Mouse (Mus musculus): ENCODE data around the gene Msh5. TPM values are rescaled to one million over a fixed set of nuclear protein-coding genes. Genes with fewer than 3 reads are reported as not detected.

Msh5 gene
- polyA plus RNA-seq, 1 experiment: 2.2 TPM

DNA sequence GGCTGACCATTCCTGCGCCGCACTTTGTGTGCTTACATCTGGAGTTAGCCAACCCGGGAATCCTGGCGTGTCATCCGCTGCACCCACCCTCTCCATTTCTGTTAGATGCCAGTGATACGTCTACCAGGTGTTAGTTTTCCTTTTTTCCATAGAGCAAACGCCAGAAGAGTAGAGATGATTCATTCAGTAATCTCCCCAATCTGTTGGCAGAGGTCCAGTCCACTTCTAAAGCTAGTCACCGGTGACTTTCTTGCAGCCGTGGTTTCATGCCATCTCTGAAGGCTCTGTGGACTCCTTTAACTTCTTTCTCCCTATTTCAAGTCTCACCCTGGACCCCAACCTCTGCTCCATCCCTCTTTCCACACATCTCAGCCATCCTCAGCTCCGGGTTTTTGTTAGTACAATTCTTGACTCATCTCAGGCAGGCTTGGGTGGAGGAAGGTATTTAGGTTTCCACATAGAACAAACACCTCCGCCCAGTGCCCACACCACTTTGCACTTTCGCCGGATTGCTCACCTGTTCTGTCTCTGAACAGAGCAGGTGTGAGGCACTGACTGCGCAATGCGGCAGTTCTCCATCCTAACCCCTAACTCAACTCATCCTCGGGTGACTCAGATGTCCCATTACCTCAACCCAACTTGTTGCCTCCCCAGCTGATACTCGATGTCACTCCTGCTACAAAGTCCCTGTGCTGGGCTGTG is 21.8 kb upstream of the Msh5 start:
- peaks cover 15% of the 10 kb centered on the region for H3K4me1 ChIP-seq (ENCODE audit: control insufficient read depth, insufficient read depth, insufficient read length, low read length)
- no peak overlapping the region for H3K27ac ChIP-seq (ENCODE audit: insufficient read depth, low read depth, low read length)
- H3K27me3 ChIP-seq (ENCODE audit: control insufficient read depth, insufficient read depth, low read length): no peaks in the 10 kb centered on the region; the same call in 1 of the 2 replicates
- no peaks in the 10 kb centered on the region for H3K36me3 ChIP-seq (ENCODE audit: control insufficient read depth, insufficient read depth, low read length)
- no peak for TF ChIP-seq CTCF (IDR thresholded peaks at IDR 0.05; ENCODE audit: extremely low read depth, insufficient read length, insufficient replicate concordance, low read depth, low read length)
- TF ChIP-seq POLR2A (IDR thresholded peaks at IDR 0.05; ENCODE audit: low read depth, low read length): no peak
- no peak overlapping the region for H3K4me3 ChIP-seq (ENCODE audit: low read depth, low read length)
- WGBS: 37% methylated on average over 17 of the region's 17 CpGs

DNA sequence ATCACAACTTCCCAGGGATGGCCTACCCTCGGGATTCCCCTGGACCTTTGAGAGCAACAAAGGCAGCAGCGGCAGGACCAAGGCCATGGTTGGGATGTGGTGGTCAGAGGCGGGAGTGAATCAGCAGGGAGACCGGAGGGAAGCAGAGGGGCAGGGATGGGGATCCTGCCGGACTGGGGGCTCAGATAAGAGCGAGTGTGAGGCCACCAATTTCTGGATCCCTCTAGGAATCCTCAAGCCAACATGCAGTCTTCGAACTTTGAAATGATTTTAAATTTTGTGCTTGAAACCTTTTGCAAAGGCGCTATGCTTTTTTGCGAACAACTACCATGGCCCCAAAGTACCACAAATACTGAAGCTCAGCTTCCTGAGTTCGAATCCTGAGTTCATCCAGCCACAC is 19.5 kb upstream of the Msh5 start, which contains the start of gene Mpig6b:
TSS of gene Mpig6b (minus strand) at position 101 of the 400 bp plus-strand sequence.
- no peaks in the 10 kb centered on the region; the same call in 1 of the 2 replicates for H3K27me3 ChIP-seq (ENCODE audit: control insufficient read depth, insufficient read depth, low read length)
- H3K4me3 ChIP-seq (ENCODE audit: low read depth, low read length): peak within 1 kb of the TSS; percentile 60
- peak within 1 kb of the TSS; percentile 83 for H3K27ac ChIP-seq (ENCODE audit: insufficient read depth, low read depth, low read length)
- no peaks in the 10 kb centered on the region for H3K36me3 ChIP-seq (ENCODE audit: control insufficient read depth, insufficient read depth, low read length)
- H3K4me1 ChIP-seq (ENCODE audit: control insufficient read depth, insufficient read depth, insufficient read length, low read length): peaks cover 21% of the 10 kb centered on the region
- no peak for TF ChIP-seq POLR2A (IDR thresholded peaks at IDR 0.05; ENCODE audit: low read depth, low read length)
- no peak for TF ChIP-seq CTCF (IDR thresholded peaks at IDR 0.05; ENCODE audit: extremely low read depth, insufficient read length, insufficient replicate concordance, low read depth, low read length)
- WGBS: 78% methylated on average over 10 of the region's 10 CpGs

DNA sequence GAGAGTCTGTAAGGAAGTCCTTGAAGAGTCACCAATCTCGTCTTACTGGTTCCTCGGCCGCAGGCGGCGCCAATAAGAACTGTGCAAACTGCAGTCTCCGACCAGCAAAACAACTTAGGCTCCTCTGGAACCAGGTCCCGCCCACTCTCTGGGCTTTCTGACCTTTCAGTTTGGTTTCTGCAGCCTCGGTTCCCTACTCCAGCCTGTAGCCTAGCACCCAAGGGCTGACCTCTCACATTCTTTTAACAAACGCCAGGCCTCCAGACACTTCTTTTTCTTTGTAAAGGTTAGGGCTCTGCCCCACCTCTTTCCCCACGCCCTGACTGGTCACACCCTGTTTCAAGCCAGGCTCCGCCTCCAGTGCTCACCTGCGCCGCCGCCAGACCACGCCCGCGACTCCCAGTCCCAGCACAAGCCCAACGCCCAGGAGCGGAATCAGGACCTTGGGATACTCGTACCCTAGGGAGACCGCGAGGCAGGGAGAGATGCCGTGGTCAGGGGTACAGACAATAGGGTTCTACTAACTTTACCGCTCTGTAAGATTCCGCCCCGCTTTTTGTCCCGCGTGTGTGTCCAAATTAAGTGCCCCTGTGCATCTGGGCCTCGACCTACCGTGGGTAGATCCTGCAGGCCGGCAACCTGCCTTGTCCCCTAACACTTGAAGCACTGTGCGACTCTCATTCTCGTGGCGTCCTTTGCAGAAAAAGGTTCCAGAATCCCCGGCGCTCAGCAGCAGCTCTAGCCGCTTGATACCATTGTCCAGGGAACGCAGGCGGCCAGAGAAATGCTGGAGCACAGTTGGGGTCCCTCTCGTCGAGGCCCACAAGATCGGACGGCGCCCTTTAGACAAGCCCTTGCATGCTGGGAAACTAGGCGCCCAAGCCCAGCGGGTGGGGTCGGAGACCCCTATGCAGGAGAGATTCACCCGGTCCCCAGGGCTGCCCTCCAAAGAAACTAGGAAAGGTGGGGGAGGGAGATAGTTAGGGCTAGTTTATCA is 18.7 kb upstream of the Msh5 start, which contains the start of gene Ly6g6c:
TSS of gene Ly6g6c (plus strand) at position 438 of the 997 bp plus-strand sequence.
- H3K27ac ChIP-seq (ENCODE audit: insufficient read depth, low read depth, low read length): peak within 1 kb of the TSS; percentile 83
- H3K4me3 ChIP-seq (ENCODE audit: low read depth, low read length): peak within 1 kb of the TSS; percentile 60
- TF ChIP-seq CTCF (IDR thresholded peaks at IDR 0.05; ENCODE audit: extremely low read depth, insufficient read length, insufficient replicate concordance, low read depth, low read length) (no peak), POLR2A (IDR thresholded peaks at IDR 0.05; ENCODE audit: low read depth, low read length) (no peak; the same call in 1 of the 2 replicates)
- no peaks in the 10 kb centered on the region for H3K36me3 ChIP-seq (ENCODE audit: control insufficient read depth, insufficient read depth, low read length)
- H3K27me3 ChIP-seq (ENCODE audit: control insufficient read depth, insufficient read depth, low read length): no peaks in the 10 kb centered on the region; the same call in 1 of the 2 replicates
- 5% methylated on average over 48 of the region's 48 CpGs for WGBS
- peaks cover 25% of the 10 kb centered on the region for H3K4me1 ChIP-seq (ENCODE audit: control insufficient read depth, insufficient read depth, insufficient read length, low read length)

DNA sequence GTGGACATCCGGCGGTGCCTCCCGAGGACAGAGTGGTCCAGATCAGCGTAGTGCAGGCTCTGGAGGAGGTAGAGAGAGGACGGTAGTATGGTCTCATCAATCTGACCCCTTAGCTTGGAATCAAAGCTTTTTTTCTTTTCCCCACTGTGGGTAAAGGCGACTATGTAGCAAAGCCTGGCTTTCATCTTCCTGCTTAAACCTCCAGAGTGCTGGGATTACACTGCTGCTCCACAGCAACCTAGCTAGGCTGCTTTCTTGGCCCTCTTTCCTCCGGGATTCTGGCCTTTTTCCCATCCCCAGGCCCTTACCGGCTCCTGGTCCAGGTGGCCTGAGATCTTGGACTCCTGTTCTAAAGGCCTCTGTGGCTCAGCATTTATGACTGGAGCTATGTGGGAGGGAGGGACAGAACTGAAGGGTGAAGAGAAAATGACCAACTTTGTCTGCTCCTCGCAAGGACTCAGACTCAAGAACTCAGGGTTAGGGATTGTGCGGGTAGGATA is 17.9 kb upstream of the Msh5 start:
- H3K27me3 ChIP-seq (ENCODE audit: control insufficient read depth, insufficient read depth, low read length): no peaks in the 10 kb centered on the region; the same call in 1 of the 2 replicates
- WGBS: 43% methylated on average over 10 of the region's 10 CpGs
- H3K4me1 ChIP-seq (ENCODE audit: control insufficient read depth, insufficient read depth, insufficient read length, low read length): peaks cover 30% of the 10 kb centered on the region
- TF ChIP-seq CTCF (IDR thresholded peaks at IDR 0.05; ENCODE audit: extremely low read depth, insufficient read length, insufficient replicate concordance, low read depth, low read length) (no peak), POLR2A (IDR thresholded peaks at IDR 0.05; ENCODE audit: low read depth, low read length) (no peak)
- H3K27ac ChIP-seq (ENCODE audit: insufficient read depth, low read depth, low read length): peak overlapping the region; percentile 56; the same call in 1 of the 2 replicates
- H3K36me3 ChIP-seq (ENCODE audit: control insufficient read depth, insufficient read depth, low read length): no peaks in the 10 kb centered on the region
- peak overlapping the region; percentile 60 for H3K4me3 ChIP-seq (ENCODE audit: low read depth, low read length)

DNA sequence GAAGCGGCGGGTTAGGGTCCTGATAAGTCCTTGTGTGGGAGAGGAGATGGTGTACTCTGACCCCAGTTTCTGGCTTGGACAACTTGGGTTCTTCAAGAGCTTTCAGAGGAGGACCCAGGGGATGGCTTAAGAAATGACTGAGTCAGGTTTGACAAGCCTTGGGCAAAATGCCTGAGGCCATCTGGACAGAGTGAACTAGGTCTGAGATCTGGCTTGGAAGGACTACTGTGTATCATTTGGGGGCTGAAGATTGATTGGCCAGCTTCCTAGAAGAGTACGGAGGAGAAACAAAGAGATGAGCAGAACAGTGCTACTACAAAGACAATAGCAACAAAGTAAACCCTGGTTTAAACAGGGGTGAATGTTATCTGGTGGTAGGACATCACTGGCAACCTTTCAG is 16.9 kb upstream of the Msh5 start:
- Histone ChIP-seq H3K36me3 (ENCODE audit: control insufficient read depth, insufficient read depth, low read length) (no peaks in the 10 kb centered on the region), H3K27ac (ENCODE audit: insufficient read depth, low read depth, low read length) (no peak overlapping the region), H3K4me3 (ENCODE audit: low read depth, low read length) (no peak overlapping the region), H3K27me3 (ENCODE audit: control insufficient read depth, insufficient read depth, low read length) (no peaks in the 10 kb centered on the region; the same call in 1 of the 2 replicates), H3K4me1 (ENCODE audit: control insufficient read depth, insufficient read depth, insufficient read length, low read length) (peaks cover 36% of the 10 kb centered on the region)
- WGBS: 92% methylated on average over 3 of the region's 3 CpGs
- no peak for TF ChIP-seq CTCF (IDR thresholded peaks at IDR 0.05; ENCODE audit: extremely low read depth, insufficient read length, insufficient replicate concordance, low read depth, low read length)
- TF ChIP-seq POLR2A (IDR thresholded peaks at IDR 0.05; ENCODE audit: low read depth, low read length): no peak

DNA sequence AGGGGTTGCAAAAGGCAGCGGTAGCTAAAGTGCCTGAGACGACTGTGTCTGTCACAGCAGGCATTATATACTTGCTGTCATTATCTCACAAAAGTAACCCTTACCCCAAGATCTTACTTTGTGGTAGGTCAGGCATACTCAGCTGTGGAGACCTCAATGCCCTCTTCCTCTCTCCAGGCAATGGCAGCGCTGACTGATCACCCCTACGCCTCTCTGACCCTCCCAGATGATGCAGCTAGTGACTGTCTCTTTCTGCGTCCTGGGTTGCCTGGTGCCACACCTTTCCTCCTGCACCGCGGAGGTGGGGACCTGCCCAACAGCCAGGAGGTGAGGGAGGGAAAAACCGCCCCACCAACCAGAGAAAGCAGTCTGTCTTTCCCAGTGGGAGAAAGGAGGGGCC is 14.8 kb upstream of the Msh5 start:
- 66% methylated on average over 8 of the region's 8 CpGs for WGBS
- TF ChIP-seq CTCF (IDR thresholded peaks at IDR 0.05; ENCODE audit: extremely low read depth, insufficient read length, insufficient replicate concordance, low read depth, low read length) (no peak), POLR2A (IDR thresholded peaks at IDR 0.05; ENCODE audit: low read depth, low read length) (no peak)

More for the DNA sequence above, 14.8 kb upstream of the Msh5 start:
- Histone ChIP-seq H3K4me3 (ENCODE audit: low read depth, low read length) (no peak overlapping the region), H3K27ac (ENCODE audit: insufficient read depth, low read depth, low read length) (no peak overlapping the region), H3K36me3 (ENCODE audit: control insufficient read depth, insufficient read depth, low read length) (peaks cover 17% of the 10 kb centered on the region), H3K4me1 (ENCODE audit: control insufficient read depth, insufficient read depth, insufficient read length, low read length) (peaks cover 36% of the 10 kb centered on the region), H3K27me3 (ENCODE audit: control insufficient read depth, insufficient read depth, low read length) (no peaks in the 10 kb centered on the region; the same call in 1 of the 2 replicates)
